Mouse (Mus musculus) lung, postnatal 0 days (tissue): ENCODE data around the gene E130114P18Rik.

ENCODE experiments used
- CTCF ChIP-seq: IDR thresholded peaks from 2 replicates; pipeline ENCODE4 v1.5.1; 2016; ENCODE audit warnings: antibody characterized with exemption, mild to moderate bottlenecking
- EP300 ChIP-seq: IDR thresholded peaks from 2 replicates; pipeline ENCODE4 v1.6.1; 2016; ENCODE audit warnings: antibody characterized with exemption, mild to moderate bottlenecking, control low read depth

DNA sequence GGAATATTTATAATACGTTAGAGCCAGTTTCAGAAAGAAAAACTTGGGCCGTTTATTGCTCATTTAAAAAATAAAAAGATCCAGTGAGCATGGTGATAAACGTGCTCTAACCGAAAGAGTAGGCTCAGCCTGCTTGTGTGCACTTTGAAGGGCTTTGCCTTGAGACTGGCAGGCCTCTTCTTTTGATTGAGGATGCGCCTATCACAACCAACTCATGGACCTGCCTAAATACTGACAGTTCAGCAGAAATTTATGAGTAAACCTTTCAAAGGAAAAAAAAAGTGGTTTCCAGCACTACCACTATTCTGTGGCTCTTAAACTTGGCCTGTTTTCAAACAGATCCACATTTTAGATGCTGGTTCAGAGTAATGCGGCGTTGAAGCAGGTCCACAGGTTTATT is 2.1 kb upstream of the E130114P18Rik start:
- TF ChIP-seq EP300 = no peak
- TF ChIP-seq CTCF = no peak
